Mouse (Mus musculus): ENCODE measurements around the gene Grid1.

DNA sequence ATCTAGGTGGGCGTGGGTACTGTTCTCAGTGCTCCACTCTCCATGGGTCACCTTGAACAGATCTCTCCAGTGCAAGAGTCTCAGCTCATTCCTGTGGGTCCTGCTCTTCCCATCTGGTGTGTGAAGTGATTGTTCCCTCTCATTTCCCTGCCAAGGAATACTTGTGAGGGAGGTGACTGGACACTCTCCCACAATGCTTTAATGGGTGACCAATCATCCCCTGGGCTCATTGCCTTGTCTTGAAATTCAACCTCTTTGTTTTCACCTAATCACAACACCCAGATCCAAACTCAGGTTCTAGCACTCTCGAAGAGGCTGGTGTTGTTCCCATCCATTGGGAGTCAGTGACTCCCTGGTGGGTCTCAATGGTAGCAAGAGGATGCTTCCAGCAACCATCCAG is 754.6 kb downstream of the Grid1 start:
- TF ChIP-seq POLR2A (IDR thresholded peaks at IDR 0.05; ENCODE audit: low read depth, low read length) = no peak
- TF ChIP-seq CTCF (IDR thresholded peaks at IDR 0.05; ENCODE audit: borderline replicate concordance, insufficient read depth, low read length) = no peak

All from embryonic fibroblast, embryonic 13.5 days (primary cell).